Mouse (Mus musculus) liver, embryonic 16.5 days (tissue): ENCODE measurements around the gene Nek5. TPM values are rescaled to one million over a fixed set of nuclear protein-coding genes. Genes with fewer than 3 reads are reported as not detected.
"Not testable (repeated sequence)": the region's sequence is repeated elsewhere in the genome, so short reads cannot be mapped to it uniquely, and the experiment has no call there.

Experiments used
- ATAC-seq: fragments of 200-750 bp; cut with Nextera tagmentation; 2 replicates; pipeline ENCODE4 v1.8.0; 2017; ENCODE audit warnings: low read depth, mild to moderate bottlenecking, moderate number of reproducible peaks, moderate library complexity
- H3K27ac ChIP-seq: fragments of 300-500 bp; sonication (generic); 2 replicates; pipeline ENCODE4 v1.5.1; 2014; ENCODE audit warnings: mild to moderate bottlenecking, low read length
- H3K27me3 ChIP-seq: fragments of 300-500 bp; sonication (generic); 2 replicates; pipeline ENCODE4 v1.6.1; 2014; ENCODE audit warnings: low read depth, low read length, mixed read lengths; ENCODE audit not compliant: control insufficient read depth, insufficient read depth
- H3K36me3 ChIP-seq: fragments of 300-500 bp; sonication (generic); 2 replicates; pipeline ENCODE4 v1.6.1; 2014; ENCODE audit warnings: mild to moderate bottlenecking; ENCODE audit not compliant: control insufficient read depth, insufficient read depth
- H3K4me1 ChIP-seq: fragments of 300-500 bp; sonication (generic); 2 replicates; pipeline ENCODE4 v1.6.1; 2014; ENCODE audit warnings: low read depth, low read length, mixed read lengths; ENCODE audit not compliant: control insufficient read depth
- H3K4me2 ChIP-seq: fragments of 300-500 bp; sonication (generic); 2 replicates; pipeline ENCODE4 v1.6.1; 2014; ENCODE audit warnings: low read depth, low read length, mixed read lengths
- H3K4me3 ChIP-seq: fragments of 300-500 bp; sonication (generic); 2 replicates; pipeline ENCODE4 v1.5.1; 2014; ENCODE audit warnings: low read depth, mild to moderate bottlenecking, low read length
- H3K9ac ChIP-seq: fragments of 300-500 bp; sonication (generic); 2 replicates; pipeline ENCODE4 v1.6.1; 2014; ENCODE audit warnings: low read depth, low read length
- H3K9me3 ChIP-seq: fragments of 300-500 bp; sonication (generic); replicated peaks from 2 replicates; pipeline ENCODE4 v1.6.1; 2016; ENCODE audit warnings: low read length; ENCODE audit not compliant: control insufficient read depth
- WGBS: fragments of 180-500 bp; shearing (Covaris S2); extraction: QIAGEN DNeasy Blood & Tissue Kit; methylation state at CpG from one replicate; pipeline ENCODE4 v1.1.7; 2014; ENCODE audit not compliant: insufficient replicate concordance; 5-methylcytosine and 5-hydroxymethylcytosine counted together
- polyA plus RNA-seq: library from polyadenylated mRNA; unstranded; fragments of >200 nt; fragmentation: Nextera tagmentation; extraction: Ambion mirVana; gene quantifications from 2 replicates; pipeline ENCODE4 v1.2.1, GENCODE M21; 2015

Gene Nek5
- polyA plus RNA-seq, 1 experiment from 2014 or later, result 0.06 TPM

- no peaks in the 10 kb centered on the region; the same call in none of the 2 replicates for H3K4me1 ChIP-seq
- no peak overlapping the region for H3K27ac ChIP-seq
- H3K27me3 ChIP-seq, result no peaks in the 10 kb centered on the region
- no peak for ATAC-seq
- no peaks in the 10 kb centered on the region for H3K9me3 ChIP-seq
- no peak overlapping the region for H3K9ac ChIP-seq
- WGBS, result 78% methylated on average over 7 of the region's 7 CpGs
- no peaks in the 10 kb centered on the region for H3K36me3 ChIP-seq
- H3K4me3 ChIP-seq, result no peak overlapping the region
- no peak overlapping the region for H3K4me2 ChIP-seq
Measured at GRCm38 (mm10) chr8:22148367-22148740, 23.5 kb upstream of the Nek5 start.

- Histone ChIP-seq H3K27me3 (no peaks in the 10 kb centered on the region), H3K4me3 (no peak overlapping the region), H3K36me3 (no peaks in the 10 kb centered on the region), H3K4me2 (no peak overlapping the region), H3K27ac (no peak overlapping the region), H3K9me3 (no peaks in the 10 kb centered on the region), H3K9ac (no peak overlapping the region), H3K4me1 (no peaks in the 10 kb centered on the region; the same call in none of the 2 replicates)
- WGBS, result 60% methylated on average over 9 of the region's 9 CpGs
- ATAC-seq, result no peak
Measured at GRCm38 (mm10) chr8:22147706-22148366, 23.0 kb upstream of the Nek5 start.

- WGBS, result 71% methylated on average over 6 of the region's 6 CpGs
- H3K4me2 ChIP-seq, result no peak overlapping the region
- no peaks in the 10 kb centered on the region for H3K9me3 ChIP-seq
- no peaks in the 10 kb centered on the region; the same call in none of the 2 replicates for H3K4me1 ChIP-seq
- no peaks in the 10 kb centered on the region for H3K36me3 ChIP-seq
- no peak overlapping the region for H3K4me3 ChIP-seq
- no peak for ATAC-seq
- H3K27me3 ChIP-seq, result no peaks in the 10 kb centered on the region
- H3K9ac ChIP-seq, result no peak overlapping the region
- H3K27ac ChIP-seq, result no peak overlapping the region
Measured at GRCm38 (mm10) chr8:22145831-22146230, 21.0 kb upstream of the Nek5 start.

- no peak overlapping the region for H3K4me3 ChIP-seq
- no peaks in the 10 kb centered on the region for H3K36me3 ChIP-seq
- H3K9ac ChIP-seq, result no peak overlapping the region
- H3K4me2 ChIP-seq, result no peak overlapping the region
- no peak overlapping the region for H3K27ac ChIP-seq
- no peaks in the 10 kb centered on the region for H3K27me3 ChIP-seq
- ATAC-seq, result peak; percentile 71
- H3K9me3 ChIP-seq, result no peaks in the 10 kb centered on the region
- 29% methylated on average over 1 of the region's 1 CpGs for WGBS
- H3K4me1 ChIP-seq, result no peaks in the 10 kb centered on the region; the same call in none of the 2 replicates
Measured at GRCm38 (mm10) chr8:22143764-22144491, 19.1 kb upstream of the Nek5 start.

- H3K27me3 ChIP-seq, result no peaks in the 10 kb centered on the region
- no peak overlapping the region for H3K9ac ChIP-seq
- no peak overlapping the region for H3K4me2 ChIP-seq
- H3K4me3 ChIP-seq, result no peak overlapping the region
- 79% methylated on average over 4 of the region's 4 CpGs for WGBS
- no peak for ATAC-seq
- H3K4me1 ChIP-seq, result no peaks in the 10 kb centered on the region; the same call in none of the 2 replicates
- H3K36me3 ChIP-seq, result no peaks in the 10 kb centered on the region
- H3K9me3 ChIP-seq, result no peaks in the 10 kb centered on the region
- no peak overlapping the region for H3K27ac ChIP-seq
Measured at GRCm38 (mm10) chr8:22142592-22142991, 17.7 kb upstream of the Nek5 start.

DNA sequence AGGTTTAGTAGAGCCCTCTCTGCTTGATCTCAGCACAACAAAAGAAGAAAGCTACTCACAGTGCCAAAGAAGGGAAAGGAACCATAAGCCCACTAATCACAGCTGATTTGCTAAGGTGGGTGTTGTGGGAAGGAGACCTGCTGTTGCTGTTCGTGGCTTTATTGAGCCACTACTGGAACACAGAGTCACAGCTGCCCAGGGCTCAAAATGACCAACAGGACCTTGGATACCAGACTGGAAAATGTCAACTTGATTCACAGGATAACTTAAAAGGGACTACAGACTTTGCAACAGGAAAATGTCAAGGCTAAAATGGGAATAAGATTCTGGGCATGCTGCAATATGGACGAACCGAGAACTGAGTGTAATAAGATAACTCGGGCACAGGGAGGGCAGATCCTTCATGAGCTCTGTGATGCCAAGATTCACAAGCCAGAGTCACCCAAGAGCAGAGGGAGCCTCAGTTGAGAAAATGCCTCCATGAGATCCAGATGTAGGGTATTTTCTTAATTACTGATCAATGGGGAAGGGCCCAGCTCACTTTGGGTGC lies 17.1 kb upstream of the Nek5 start:
- WGBS, result 76% methylated on average over 4 of the region's 4 CpGs
- no peaks in the 10 kb centered on the region for H3K36me3 ChIP-seq
- ATAC-seq, result no peak
- H3K27ac ChIP-seq, result no peak overlapping the region
- no peaks in the 10 kb centered on the region; the same call in none of the 2 replicates for H3K4me1 ChIP-seq
- no peaks in the 10 kb centered on the region for H3K27me3 ChIP-seq
- H3K4me2 ChIP-seq, result no peak overlapping the region
- H3K9me3 ChIP-seq, result no peaks in the 10 kb centered on the region
- H3K4me3 ChIP-seq, result no peak overlapping the region
- H3K9ac ChIP-seq, result no peak overlapping the region

DNA sequence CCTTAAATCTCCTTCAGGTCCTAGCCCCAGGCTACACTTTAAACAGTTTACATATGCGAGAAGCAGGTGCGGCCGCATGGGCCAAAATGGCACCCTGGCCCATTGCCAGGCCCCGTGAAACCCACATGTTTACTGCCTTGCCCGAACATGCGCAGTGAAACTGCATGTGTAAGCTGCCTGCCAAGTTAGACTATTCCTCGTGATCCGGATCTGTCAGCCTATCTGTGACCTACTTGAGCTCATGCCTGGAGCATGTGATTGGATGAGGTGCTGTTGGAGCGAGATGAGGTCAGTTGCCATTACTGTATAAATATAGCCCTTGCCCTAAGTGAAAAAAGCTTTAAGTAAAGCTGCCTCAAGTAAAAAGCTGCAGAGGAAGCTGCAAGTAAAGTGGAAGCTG lies 11.6 kb upstream of the Nek5 start:
- 89% methylated on average over 9 of the region's 9 CpGs for WGBS
- H3K4me3 ChIP-seq, H3K36me3 ChIP-seq, H3K27ac ChIP-seq, H3K4me2 ChIP-seq, H3K9me3 ChIP-seq, H3K9ac ChIP-seq, H3K27me3 ChIP-seq, ATAC-seq: not testable (repeated sequence)
- peaks cover 18% of the 10 kb centered on the region for H3K4me1 ChIP-seq

- WGBS, result 62% methylated on average over 5 of the region's 5 CpGs
- H3K9ac ChIP-seq, result 0 out of 2 replicates have a peak overlapping the region, but pooled peaks have one; percentile 26
- H3K4me1 ChIP-seq, result peaks cover 18% of the 10 kb centered on the region
- H3K27me3 ChIP-seq, result no peaks in the 10 kb centered on the region
- H3K27ac ChIP-seq, result peak overlapping the region; percentile 90
- H3K4me2 ChIP-seq, result peak overlapping the region; percentile 52
- no peaks in the 10 kb centered on the region for H3K36me3 ChIP-seq
- H3K4me3 ChIP-seq, result no peak overlapping the region; the same call in 1 of the 2 replicates
- no peak for ATAC-seq
- H3K9me3 ChIP-seq, result no peaks in the 10 kb centered on the region
Measured at GRCm38 (mm10) chr8:22134750-22135135, 9.9 kb upstream of the Nek5 start.
